Mouse (Mus musculus) CH12.LX (cell line): ENCODE measurements at regions not wholly inside any gene's neighbourhood (a gene's known extent, or its start where the extent isn't known, plus 50 kb on each side); places are given as distances from the start of the nearest gene placed in this dataset.

Experiments used
- DNase-seq: peaks from one replicate; pipeline ENCODE4 v3.0.0-alpha.2; 2013; ENCODE audit errors: extremely low read depth
- H3K27ac ChIP-seq: 2 replicates; pipeline ENCODE4 v1.5.1; 2012; ENCODE audit warnings: low read depth, mild to moderate bottlenecking, control low read depth, moderate library complexity; ENCODE audit not compliant: insufficient read depth
- H3K27me3 ChIP-seq: replicated peaks from 2 replicates; pipeline ENCODE3; 2012; ENCODE audit warnings: inconsistent platforms
- H3K36me3 ChIP-seq, 2 experiments: replicated peaks in 1 of 2; 2 replicates each; pipeline versions ENCODE3 to v1.6.1; 2012; ENCODE audit warnings: inconsistent platforms in 1 of 2, low read length in 1 of 2, mild to moderate bottlenecking in 1 of 2, mixed read lengths in 1 of 2, moderate library complexity in 1 of 2; ENCODE audit not compliant: control insufficient read depth in 1 of 2, insufficient read depth in 1 of 2
- H3K4me1 ChIP-seq, 2 experiments: 2 replicates each; pipeline ENCODE4 v1.6.1; 2012; ENCODE audit warnings: inconsistent platforms in 1 of 2, moderate library complexity in 1 of 2; ENCODE audit not compliant: insufficient read depth in 2 of 2, control insufficient read depth in 1 of 2
- H3K4me2 ChIP-seq: 2 replicates; pipeline ENCODE4 v1.6.1; 2012; ENCODE audit warnings: low read depth, mild to moderate bottlenecking, control low read depth; ENCODE audit not compliant: poor library complexity, insufficient read depth, severe bottlenecking
- H3K4me3 ChIP-seq, 3 experiments: fragments of 150-350 bp in 1 of 3; sonication (generic) in 1 of 3; replicated peaks in 1 of 3; 2 replicates each; pipeline versions ENCODE3 to v1.5.1; 2011 to 2012; ENCODE audit warnings: low read depth in 2 of 3, low read length in 2 of 3, mild to moderate bottlenecking in 2 of 3, moderate library complexity in 2 of 3, control low read depth in 1 of 3, improper control_type of control experiment in 1 of 3, inconsistent platforms in 1 of 3, mixed read lengths in 1 of 3; ENCODE audit not compliant: poor library complexity in 1 of 3
- H3K79me2 ChIP-seq: replicated peaks from 2 replicates; pipeline ENCODE4 v1.6.1; 2012; ENCODE audit warnings: mild to moderate bottlenecking, moderate library complexity; ENCODE audit not compliant: control insufficient read depth, poor library complexity, insufficient read depth, severe bottlenecking; ENCODE audit errors: extremely low read depth
- H3K9ac ChIP-seq: 2 replicates; pipeline ENCODE4 v1.6.1; 2012; ENCODE audit warnings: low read depth, mild to moderate bottlenecking, control low read depth, moderate library complexity; ENCODE audit not compliant: insufficient read depth
- H3K9me3 ChIP-seq: replicated peaks from 2 replicates; pipeline ENCODE3; 2012; ENCODE audit warnings: low read length, inconsistent platforms, mixed read lengths
- BHLHE40 ChIP-seq: IDR thresholded peaks from 2 replicates; pipeline ENCODE4 v1.6.1; 2011; ENCODE audit warnings: mild to moderate bottlenecking, low read depth, low read length, improper control_type of control experiment
- CHD2 ChIP-seq: IDR thresholded peaks from 2 replicates; pipeline ENCODE4 v1.6.1; 2011; ENCODE audit warnings: low read length, improper control_type of control experiment
- CTCF ChIP-seq, 2 experiments: IDR thresholded peaks in 1 of 2; conservative IDR thresholded peaks in 1 of 2; 2 replicates each; pipeline ENCODE4 v1.5.1; 2011 to 2012; ENCODE audit warnings: low read depth in 2 of 2, low read length in 2 of 2, improper control_type of control experiment in 1 of 2, inconsistent platforms in 1 of 2, mild to moderate bottlenecking in 1 of 2, moderate library complexity in 1 of 2
- E2F4 ChIP-seq: IDR thresholded peaks from 2 replicates; pipeline ENCODE4 v1.6.1; 2011; ENCODE audit warnings: low read depth, low read length, improper control_type of control experiment; ENCODE audit not compliant: insufficient replicate concordance
- ELF1 ChIP-seq: IDR thresholded peaks from 2 replicates; pipeline ENCODE4 v1.6.1; 2014; ENCODE audit warnings: low read depth, mild to moderate bottlenecking, inconsistent platforms, low read length, improper control_type of control experiment
- EP300 ChIP-seq: IDR thresholded peaks from 2 replicates; pipeline ENCODE4 v1.6.1; 2011; ENCODE audit warnings: low read length, improper control_type of control experiment
- ETS1 ChIP-seq: conservative IDR thresholded peaks from 2 replicates; pipeline ENCODE4 v1.6.1; 2012; ENCODE audit warnings: low read depth, mild to moderate bottlenecking, inconsistent platforms, low read length, improper control_type of control experiment, moderate library complexity
- HCFC1 ChIP-seq: IDR thresholded peaks from 2 replicates; pipeline ENCODE4 v1.6.1; 2012; ENCODE audit warnings: low read depth, mild to moderate bottlenecking, inconsistent platforms, low read length, improper control_type of control experiment
- IRF4 ChIP-seq: IDR thresholded peaks from 2 replicates; pipeline ENCODE4 v1.6.1; 2014; ENCODE audit warnings: low read depth, mild to moderate bottlenecking, inconsistent platforms, low read length, improper control_type of control experiment
- JUN ChIP-seq: IDR thresholded peaks from 2 replicates; pipeline ENCODE4 v1.6.1; 2011; ENCODE audit warnings: low read depth, mild to moderate bottlenecking, low read length, improper control_type of control experiment, moderate library complexity; ENCODE audit not compliant: insufficient read depth
- JUND ChIP-seq: conservative IDR thresholded peaks from 2 replicates; pipeline ENCODE4 v1.6.1; 2011; ENCODE audit warnings: low read depth, low read length, improper control_type of control experiment
- KAT2A ChIP-seq: IDR thresholded peaks from 2 replicates; pipeline ENCODE4 v1.6.1; 2012; ENCODE audit warnings: low read length, improper control_type of control experiment, inconsistent platforms; ENCODE audit not compliant: insufficient replicate concordance
- MAFK ChIP-seq: IDR thresholded peaks from 2 replicates; pipeline ENCODE4 v1.6.1; 2011; ENCODE audit warnings: low read length, improper control_type of control experiment; ENCODE audit not compliant: insufficient replicate concordance
- MXI1 ChIP-seq: IDR thresholded peaks from 2 replicates; pipeline ENCODE4 v1.6.1; 2011; ENCODE audit warnings: mild to moderate bottlenecking, low read depth, low read length, improper control_type of control experiment
- MYC ChIP-seq: IDR thresholded peaks from 2 replicates; pipeline ENCODE4 v1.6.1; 2011; ENCODE audit warnings: low read depth, mild to moderate bottlenecking, improper control_type of control experiment, low read length
- PAX5 ChIP-seq: IDR thresholded peaks from 2 replicates; pipeline ENCODE4 v1.6.1; 2012; ENCODE audit warnings: low read length, inconsistent platforms, mixed read lengths
- POLR2A ChIP-seq: IDR thresholded peaks from 2 replicates; pipeline ENCODE4 v1.6.1; 2011; ENCODE audit warnings: low read depth, mild to moderate bottlenecking, improper control_type of control experiment, low read length
- POLR2AphosphoS2 ChIP-seq: IDR thresholded peaks from 2 replicates; pipeline ENCODE4 v1.6.1; 2011; ENCODE audit warnings: low read depth, low read length, improper control_type of control experiment
- RCOR1 ChIP-seq: conservative IDR thresholded peaks from 2 replicates; pipeline ENCODE4 v1.6.1; 2012; ENCODE audit warnings: low read depth, mild to moderate bottlenecking, inconsistent platforms, low read length, improper control_type of control experiment
- SIN3A ChIP-seq: IDR thresholded peaks from 2 replicates; pipeline ENCODE4 v1.6.1; 2012; ENCODE audit warnings: low read length, improper control_type of control experiment, inconsistent platforms
- SMC3 ChIP-seq: IDR thresholded peaks from 2 replicates; pipeline ENCODE4 v1.6.1; 2011; ENCODE audit warnings: low read depth, low read length, improper control_type of control experiment
- TCF12 ChIP-seq: IDR thresholded peaks from 2 replicates; pipeline ENCODE4 v1.6.1; 2014; ENCODE audit warnings: low read depth, mild to moderate bottlenecking, inconsistent platforms, low read length, improper control_type of control experiment
- UBTF ChIP-seq: IDR thresholded peaks from 2 replicates; pipeline ENCODE4 v1.6.1; 2012; ENCODE audit warnings: low read depth, mild to moderate bottlenecking, inconsistent platforms, low read length, improper control_type of control experiment, moderate library complexity
- USF2 ChIP-seq: conservative IDR thresholded peaks from 2 replicates; pipeline ENCODE4 v1.6.1; 2011; ENCODE audit warnings: low read depth, low read length, improper control_type of control experiment
- ZC3H11A ChIP-seq: IDR thresholded peaks from 2 replicates; pipeline ENCODE4 v1.6.1; 2012; ENCODE audit warnings: low read depth, mild to moderate bottlenecking, inconsistent platforms, low read length, improper control_type of control experiment
- ZKSCAN1 ChIP-seq: IDR thresholded peaks from 2 replicates; pipeline ENCODE4 v1.6.1; 2012; ENCODE audit warnings: low read depth, inconsistent platforms, low read length, improper control_type of control experiment, borderline replicate concordance
- ZMIZ1 ChIP-seq: IDR thresholded peaks from 2 replicates; pipeline ENCODE4 v1.6.1; 2012; ENCODE audit warnings: low read depth, mild to moderate bottlenecking, inconsistent platforms, low read length, improper control_type of control experiment
- ZNF384 ChIP-seq: IDR thresholded peaks from 2 replicates; pipeline ENCODE4 v1.6.1; 2012; ENCODE audit warnings: low read depth, low read length, improper control_type of control experiment, inconsistent platforms
- dilution Hi-C: fragments of 300-500 bp; cut with MboI; formaldehyde crosslinking; loops from 2 replicates; pipeline ENCODE4 v1.14.3; 2020; ENCODE audit warnings: low sequenced_read_pairs; ENCODE audit not compliant: extremely low pct_unique_long_range_greater_than_20kb, extremely low pct_ligation_motif_present
- in situ Hi-C: fragments of 300-500 bp; cut with MboI; formaldehyde crosslinking; loops from 3 replicates; pipeline ENCODE4 v1.14.3; 2019; ENCODE audit warnings: low sequenced_read_pairs, low pct_ligation_motif_present, low pct_unique_long_range_greater_than_20kb, mixed read lengths

- Histone ChIP-seq H3K27me3 (no peaks in the 10 kb centered on the region), H3K4me2 (no peak overlapping the region), H3K79me2 (no peaks in the 10 kb centered on the region), H3K9ac (no peak overlapping the region), H3K4me3 (no peak overlapping the region), H3K9me3 (peaks cover 42% of the 10 kb centered on the region), H3K36me3 (no peaks in the 10 kb centered on the region), H3K4me1 (no peaks in the 10 kb centered on the region), H3K27ac (no peak overlapping the region)
- dilution Hi-C loops = no loop called here
- no peak for DNase-seq
- in situ Hi-C loops = no loop called here
- TF ChIP-seq RCOR1 (no peak), IRF4 (no peak), PAX5 (no peak), ZKSCAN1 (no peak), MXI1 (no peak), MAFK (no peak), POLR2AphosphoS2 (no peak), POLR2A (no peak), BHLHE40 (no peak), USF2 (no peak), UBTF (no peak), ZMIZ1 (no peak), ETS1 (no peak), HCFC1 (no peak), EP300 (no peak), ELF1 (no peak), JUND (no peak), ZC3H11A (no peak), CHD2 (no peak), JUN (no peak)
These were observed 398.4 kb downstream of the Rergl start for GRCm38 (mm10) chr6:139103397-139103796.

- Histone ChIP-seq H3K9ac (no peak overlapping the region), H3K4me3 (no peak overlapping the region), H3K4me1 (no peaks in the 10 kb centered on the region), H3K79me2 (no peaks in the 10 kb centered on the region), H3K9me3 (peaks cover 40% of the 10 kb centered on the region), H3K27me3 (no peaks in the 10 kb centered on the region), H3K36me3 (no peaks in the 10 kb centered on the region), H3K4me2 (no peak overlapping the region), H3K27ac (no peak overlapping the region)
- in situ Hi-C loops = no loop called here
- no peak for DNase-seq
- no peak for TF ChIP-seq KAT2A
- TF ChIP-seq SMC3 = no peak
- TF ChIP-seq SIN3A = no peak
- no peak for TF ChIP-seq POLR2AphosphoS2
- no peak for TF ChIP-seq JUND
- TF ChIP-seq TCF12 = no peak
- no peak for TF ChIP-seq BHLHE40
- TF ChIP-seq RCOR1 = no peak
- TF ChIP-seq ETS1 = no peak
- TF ChIP-seq CTCF (conservative IDR thresholded peaks at IDR 0.05 in 1 of 2, IDR thresholded peaks at IDR 0.05 in 1 of 2; ENCODE audit: low read depth in 2 of 2, low read length in 2 of 2) = no peak
- TF ChIP-seq ZC3H11A = no peak
- no peak for TF ChIP-seq EP300
- no peak for TF ChIP-seq POLR2A
- no peak for TF ChIP-seq ZMIZ1
- no peak for TF ChIP-seq E2F4
- no peak for TF ChIP-seq IRF4
- no peak for TF ChIP-seq ZNF384
- TF ChIP-seq MYC = no peak
- dilution Hi-C loops = no loop called here
These were observed 402.5 kb downstream of the Rergl start for GRCm38 (mm10) chr6:139099273-139099672.
